Mouse (Mus musculus) ZHBTc4 (cell line): ENCODE data around the gene Ccdc81.

Experiments
- DNase-seq: peaks from one replicate; pipeline ENCODE4 v3.0.0-alpha.2; 2011; ENCODE audit warnings: low read depth, low spot score

Gene Ccdc81

GRCm38 (mm10) chr7:89867221-89867620 lies 36.2 kb downstream of the Ccdc81 start:
- DNase-seq, result no peak

GRCm38 (mm10) chr7:89864769-89865168 lies 38.7 kb downstream of the Ccdc81 start:
- DNase-seq, result peak; percentile 35

- no peak for DNase-seq
Observed at GRCm38 (mm10) chr7:89856440-89857217, 46.8 kb downstream of the Ccdc81 start.

GRCm38 (mm10) chr7:89855196-89855595 lies 48.2 kb downstream of the Ccdc81 start:
- DNase-seq, result no peak

GRCm38 (mm10) chr7:89853131-89853530 lies 50.3 kb downstream of the Ccdc81 start:
- DNase-seq, result no peak

GRCm38 (mm10) chr7:89852158-89853095 lies 51.0 kb downstream of the Ccdc81 start:
- DNase-seq, result peak; percentile 21

- DNase-seq, result no peak
Observed at GRCm38 (mm10) chr7:89850510-89850909, 52.9 kb downstream of the Ccdc81 start.

- DNase-seq, result no peak
Observed at GRCm38 (mm10) chr7:89845669-89846068, 57.8 kb downstream of the Ccdc81 start.

GRCm38 (mm10) chr7:89843533-89843932 lies 59.9 kb downstream of the Ccdc81 start:
- DNase-seq, result peak; percentile 65

GRCm38 (mm10) chr7:89843121-89843520 lies 60.3 kb downstream of the Ccdc81 start:
- DNase-seq, result no peak

GRCm38 (mm10) chr7:89842404-89842715 lies 61.1 kb downstream of the Ccdc81 start:
- DNase-seq, result no peak

- peak; percentile 86 for DNase-seq
Observed at GRCm38 (mm10) chr7:89841670-89842403, 61.6 kb downstream of the Ccdc81 start.

- DNase-seq, result no peak
Observed at GRCm38 (mm10) chr7:89839721-89840120, 63.7 kb downstream of the Ccdc81 start.

- peak; percentile 9 for DNase-seq
Observed at GRCm38 (mm10) chr7:89837841-89838240, 65.6 kb downstream of the Ccdc81 start.

GRCm38 (mm10) chr7:89836676-89837075 lies 66.8 kb downstream of the Ccdc81 start:
- no peak for DNase-seq

GRCm38 (mm10) chr7:89835566-89835965 lies 67.9 kb downstream of the Ccdc81 start:
- no peak for DNase-seq

GRCm38 (mm10) chr7:89833521-89833920 lies 69.9 kb downstream of the Ccdc81 start:
- DNase-seq, result no peak

GRCm38 (mm10) chr7:89829201-89829600 lies 74.2 kb downstream of the Ccdc81 start:
- DNase-seq, result peak; percentile 45

- no peak for DNase-seq
Observed at GRCm38 (mm10) chr7:89828436-89829065, 74.9 kb downstream of the Ccdc81 start.
